Mouse (Mus musculus): ENCODE data around the gene Eif3b.

Gene Eif3b

GRCm38 (mm10) chr5:140492684-140493233 lies 73.6 kb downstream of the Eif3b start:
- no peak for DNase-seq

Measured in kidney, adult 18-20 months (tissue).